Mouse (Mus musculus): Measurements from ENCODE around the gene Clps.

GRCm38 (mm10) chr17:28557772-28558171, 2.8 kb downstream of the Clps start:
- no peak for TF ChIP-seq POLR2A (IDR thresholded peaks at IDR 0.05; ENCODE audit: control insufficient read depth, low read depth, low read length)
- no peak for TF ChIP-seq CTCF (IDR thresholded peaks at IDR 0.05; ENCODE audit: control insufficient read depth, insufficient read depth, insufficient replicate concordance, low read depth, low read length)

Measured in testis, adult 2 months (tissue).